Mouse (Mus musculus) left cerebral cortex, postnatal 25 days (tissue): ENCODE data around the gene Cfap126. TPM values are rescaled to one million over a fixed set of nuclear protein-coding genes. Genes with fewer than 3 reads are reported as not detected.

Experiments
- DNase-seq, 2 experiments: peaks; one replicate each; pipeline ENCODE4 v3.0.0; 2022; ENCODE audit warnings: low spot score in 2 of 2, mixed read lengths in 1 of 2
- intact Hi-C: fragments of 180-260 bp; cut with DNase I; formaldehyde crosslinking; loops from one replicate; pipeline ENCODE4 v1.15.1; 2025
- microRNA-seq, 2 experiments: library from miRNA; unstranded; fragments of <30 nt; microRNA quantifications; one replicate each; pipeline ENCODE4 v1.2.0; 2022
- total RNA-seq, 2 experiments: library from RNA; stranded (reverse); gene quantifications; 2 replicates each; pipeline ENCODE4 v1.2.3; 2021

Cfap126 gene
- total RNA-seq, 2 experiments from 2014 or later = 0.34 to 0.43 TPM

DNA sequence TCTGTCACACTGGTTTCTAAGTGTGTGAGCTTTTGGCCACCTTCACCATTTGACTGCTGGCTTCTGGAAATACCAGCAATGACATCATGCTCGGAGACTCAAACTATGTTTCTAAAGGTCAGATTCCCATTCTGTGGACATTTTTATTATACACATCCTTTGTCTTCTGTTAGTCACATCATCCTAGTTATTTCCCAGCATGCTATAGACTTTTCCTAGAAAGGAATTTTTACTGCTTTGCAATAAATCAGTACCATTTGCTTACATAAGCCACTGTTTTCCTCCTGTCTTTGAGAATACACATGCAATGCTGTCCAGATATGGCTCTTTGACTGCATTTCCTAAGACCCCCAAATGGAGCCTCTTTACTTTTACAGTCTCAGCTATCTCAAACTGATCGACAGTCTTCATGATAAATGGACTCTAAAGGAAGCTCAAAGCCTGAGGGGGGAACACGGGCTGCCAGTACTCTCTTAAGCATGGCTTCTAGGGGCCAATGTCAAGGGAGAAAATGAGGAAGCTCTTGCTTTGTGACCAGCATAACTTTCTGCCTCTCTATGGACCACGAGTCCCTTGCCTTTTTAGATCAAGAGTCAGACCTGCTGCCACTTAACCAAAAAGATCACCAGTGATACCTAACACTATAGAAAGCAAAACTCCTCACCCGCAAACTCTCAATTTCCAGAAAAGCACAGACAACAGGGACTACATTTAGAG, 52.1 kb downstream of the Cfap126 start:
- no peak for DNase-seq
- intact Hi-C loops = loop anchor here (2.0 kb wide), 1 partner anchor 55 kb away; no protein-coding TSS in a partner anchor

DNA sequence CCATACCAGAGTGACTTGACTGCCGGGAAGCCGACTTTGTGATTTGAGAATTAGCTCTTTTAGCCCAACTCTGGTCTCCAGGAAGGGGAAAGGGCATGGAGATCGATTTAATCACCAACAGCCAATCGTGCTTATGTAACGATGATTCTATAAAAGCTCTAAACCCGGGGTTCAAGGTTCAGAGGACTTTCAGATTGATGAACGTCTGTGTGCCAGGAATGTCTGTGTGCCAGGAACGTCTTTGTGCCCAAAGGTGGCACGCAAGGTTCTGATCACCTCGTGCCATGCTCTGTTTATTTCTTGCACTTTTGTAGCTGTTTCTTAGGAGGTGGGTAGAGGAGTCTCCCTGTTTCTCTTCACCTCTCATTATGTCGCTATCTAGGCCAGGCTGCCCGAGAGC, 55.2 kb downstream of the Cfap126 start:
- DNase-seq = no peak
- intact Hi-C loops = no loop called here

- intact Hi-C loops = loop anchor here (10.0 kb wide), 1 partner anchor 275 kb away; no protein-coding TSS in a partner anchor
- no peak for DNase-seq
These were observed 56.2 kb downstream of the Cfap126 start for GRCm38 (mm10) chr1:171169913-171170312.

DNA sequence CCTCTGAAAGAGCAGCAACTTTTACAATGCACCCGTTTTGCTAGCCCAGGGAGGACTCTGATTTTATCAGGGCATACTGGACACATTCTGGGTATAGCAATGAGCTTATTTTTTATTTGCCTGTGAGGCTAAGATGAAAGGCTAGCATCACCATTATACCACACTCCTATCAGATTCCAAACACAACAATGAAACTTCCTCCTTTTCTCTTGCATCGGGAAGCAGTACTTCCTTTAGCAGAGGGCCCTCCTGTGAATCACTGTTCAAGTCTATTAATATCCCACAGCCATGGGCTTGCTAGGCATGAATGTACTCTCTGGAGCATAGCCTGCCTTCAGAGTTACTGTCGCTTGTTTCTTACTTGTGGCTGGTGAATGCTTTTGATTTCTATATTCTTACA, 57.4 kb downstream of the Cfap126 start:
- DNase-seq = peak in 1 of 2 experiments; percentile 32
- intact Hi-C loops = loop anchor here (10.0 kb wide), 1 partner anchor 274 kb away; no protein-coding TSS in a partner anchor

- DNase-seq = no peak
- intact Hi-C loops = loop anchor here (10.0 kb wide), 1 partner anchor 272 kb away; no protein-coding TSS in a partner anchor
These were observed 59.1 kb downstream of the Cfap126 start for GRCm38 (mm10) chr1:171172779-171173178.

Small RNAs within 50 kb of the gene (microRNA-seq; reads per million reads assigned to microRNA genes)
- gene Gm27552 (0 reads per million in 2 experiments), gene Gm27844 (0 reads per million in 2 experiments), gene Mir6546 (1.5 to 3.4 reads per million in 2 experiments)

Other genes with a start within 250 kb of the Cfap126 start
- gene Atf6, start 246.1 kb upstream of the Cfap126 start, total RNA-seq = 10 to 100 TPM; 51.8 to 52.9 TPM
- gene Gm26620, start 228.9 kb upstream of the Cfap126 start, total RNA-seq = 1 to 10 TPM in 1 of 2 experiments, under 1 TPM in 1; 0.43 to 1.4 TPM
- 10 to 100 TPM; 14.4 to 17.9 TPM for gene Dusp12, start 228.4 kb upstream of the Cfap126 start, total RNA-seq
- under 1 TPM; 0.34 to 0.37 TPM for gene Fcrlb, start 201.0 kb upstream of the Cfap126 start, total RNA-seq
- gene Fcrla, start 186.3 kb upstream of the Cfap126 start, total RNA-seq = not detected
- gene Fcgr2b, start 137.4 kb upstream of the Cfap126 start, total RNA-seq = 1 to 10 TPM; 3.6 to 6.2 TPM
- not detected for gene Fcgr4, start 95.0 kb upstream of the Cfap126 start, total RNA-seq
- 10 to 100 TPM; 13.8 TPM for gene Fcgr3, start 49.0 kb upstream of the Cfap126 start, total RNA-seq
- 100 to 1,000 TPM; 199 to 205 TPM for gene Sdhc, start 36.7 kb downstream of the Cfap126 start, total RNA-seq
- gene Mpz, start 36.8 kb downstream of the Cfap126 start, total RNA-seq = not detected
- 100 to 1,000 TPM in 1 of 2 experiments, 10 to 100 TPM in 1; 70.0 to 130 TPM for gene Pcp4l1, start 82.3 kb downstream of the Cfap126 start, total RNA-seq
- under 1 TPM in 1 of 2 experiments, not detected in 1; 0.21 TPM for gene Nr1i3, start 100.1 kb downstream of the Cfap126 start, total RNA-seq
- 10 to 100 TPM; 71.8 to 89.6 TPM for gene Tomm40l, start 108.6 kb downstream of the Cfap126 start, total RNA-seq
- 1 to 10 TPM; 2.7 to 3.1 TPM for gene Apoa2, start 111.1 kb downstream of the Cfap126 start, total RNA-seq
- gene Fcer1g, start 120.4 kb downstream of the Cfap126 start, total RNA-seq = 10 to 100 TPM; 14.9 to 15.1 TPM
- 10 to 100 TPM; 10.9 to 12.8 TPM for gene Adamts4, start 136.5 kb downstream of the Cfap126 start, total RNA-seq
- 100 to 1,000 TPM; 258 to 278 TPM for gene Ndufs2, start 137.5 kb downstream of the Cfap126 start, total RNA-seq
- gene B4galt3, start 156.4 kb downstream of the Cfap126 start, total RNA-seq = 10 to 100 TPM; 58.1 to 63.6 TPM
- gene Ppox, start 167.3 kb downstream of the Cfap126 start, total RNA-seq = 10 to 100 TPM; 19.9 to 29.4 TPM
- gene Usp21, start 174.1 kb downstream of the Cfap126 start, total RNA-seq = 10 to 100 TPM; 59.6 to 64.1 TPM
- gene Ufc1, start 181.1 kb downstream of the Cfap126 start, total RNA-seq = 100 to 1,000 TPM; 105 to 115 TPM
- gene Dedd, start 215.2 kb downstream of the Cfap126 start, total RNA-seq = 10 to 100 TPM; 38.2 to 39.8 TPM
- 10 to 100 TPM; 42.2 to 43.4 TPM for gene Nit1, start 231.7 kb downstream of the Cfap126 start, total RNA-seq
- 100 to 1,000 TPM; 154 to 158 TPM for gene Pfdn2, start 231.8 kb downstream of the Cfap126 start, total RNA-seq
- 1 to 10 TPM; 6.2 TPM for gene Klhdc9, start 246.9 kb downstream of the Cfap126 start, total RNA-seq